Mouse (Mus musculus) E14TG2a.4 (cell line): ENCODE measurements around the gene Gm9767.

Experiments
- H3K27me3 ChIP-seq: 2 replicates; pipeline ENCODE4 v1.6.1; 2014; ENCODE audit warnings: low read length, control low read depth; ENCODE audit not compliant: insufficient read depth
- H3K36me3 ChIP-seq: 2 replicates; pipeline ENCODE4 v1.6.1; 2014; ENCODE audit warnings: low read length, control low read depth; ENCODE audit not compliant: insufficient read depth
- H3K4me1 ChIP-seq: replicated peaks from 2 replicates; pipeline ENCODE4 v1.6.1; 2014; ENCODE audit warnings: low read depth, low read length, control low read depth
- H3K4me3 ChIP-seq: replicated peaks from 2 replicates; pipeline ENCODE4 v1.5.1; 2014; ENCODE audit warnings: mild to moderate bottlenecking, low read length
- H3K9me3 ChIP-seq: 2 replicates; pipeline ENCODE4 v1.6.1; 2014; ENCODE audit warnings: low read length, control low read depth
- CTCF ChIP-seq: conservative IDR thresholded peaks from 2 replicates; pipeline ENCODE4 v1.5.1; 2014; ENCODE audit warnings: low read length
- NANOG ChIP-seq: IDR thresholded peaks from 2 replicates; pipeline ENCODE4 v1.6.1; 2014; ENCODE audit warnings: borderline replicate concordance, low read length, mixed read lengths
- POU5F1 ChIP-seq: IDR thresholded peaks from 2 replicates; pipeline ENCODE4 v1.6.1; 2014; ENCODE audit warnings: low read length, borderline replicate concordance

Gene Gm9767

GRCm38 (mm10) chr10:26079678-26080077 lies 1.6 kb downstream of the Gm9767 start:
- peaks cover 6% of the 10 kb centered on the region; the same call in 1 of the 2 replicates for H3K4me1 ChIP-seq

GRCm38 (mm10) chr10:26082081-26082480 lies 4.0 kb downstream of the Gm9767 start:
- no peak for TF ChIP-seq POU5F1
- TF ChIP-seq NANOG = no peak
- TF ChIP-seq CTCF = no peak
- no peaks in the 10 kb centered on the region for H3K36me3 ChIP-seq
- no peaks in the 10 kb centered on the region for H3K9me3 ChIP-seq
- H3K27me3 ChIP-seq = peaks cover 27% of the 10 kb centered on the region
- no peak overlapping the region for H3K4me3 ChIP-seq
- peaks cover 6% of the 10 kb centered on the region; the same call in 1 of the 2 replicates for H3K4me1 ChIP-seq

More at GRCm38 (mm10) chr10:26079678-26080077, 1.6 kb downstream of the Gm9767 start:
- Histone ChIP-seq H3K4me3 (no peak overlapping the region), H3K36me3 (no peaks in the 10 kb centered on the region), H3K27me3 (peaks cover 41% of the 10 kb centered on the region), H3K9me3 (no peaks in the 10 kb centered on the region)
- TF ChIP-seq NANOG = no peak
- no peak for TF ChIP-seq CTCF
- no peak for TF ChIP-seq POU5F1

GRCm38 (mm10) chr10:26103330-26103982 lies 25.4 kb downstream of the Gm9767 start:
- no peak for TF ChIP-seq NANOG
- no peak for TF ChIP-seq POU5F1
- no peak for TF ChIP-seq CTCF
- H3K36me3 ChIP-seq = no peaks in the 10 kb centered on the region
- no peaks in the 10 kb centered on the region for H3K27me3 ChIP-seq
- H3K4me3 ChIP-seq = no peak overlapping the region
- no peaks in the 10 kb centered on the region for H3K4me1 ChIP-seq
- H3K9me3 ChIP-seq = no peaks in the 10 kb centered on the region

- TF ChIP-seq CTCF (no peak), POU5F1 (no peak), NANOG (no peak)
- H3K9me3 ChIP-seq = no peaks in the 10 kb centered on the region
- H3K4me1 ChIP-seq = no peaks in the 10 kb centered on the region
Measured at GRCm38 (mm10) chr10:26114409-26114808, 36.4 kb downstream of the Gm9767 start.

GRCm38 (mm10) chr10:26119067-26119821 lies 41.2 kb downstream of the Gm9767 start:
- Histone ChIP-seq H3K27me3 (no peaks in the 10 kb centered on the region), H3K4me3 (no peak overlapping the region), H3K36me3 (no peaks in the 10 kb centered on the region), H3K4me1 (no peaks in the 10 kb centered on the region), H3K9me3 (no peaks in the 10 kb centered on the region)
- TF ChIP-seq POU5F1 (no peak), NANOG (no peak), CTCF (no peak)

More at GRCm38 (mm10) chr10:26114409-26114808, 36.4 kb downstream of the Gm9767 start:
- Histone ChIP-seq H3K36me3 (no peaks in the 10 kb centered on the region), H3K27me3 (no peaks in the 10 kb centered on the region), H3K4me3 (no peak overlapping the region)

- H3K9me3 ChIP-seq = no peaks in the 10 kb centered on the region
- H3K4me3 ChIP-seq = no peak overlapping the region
- H3K27me3 ChIP-seq = no peaks in the 10 kb centered on the region
- no peaks in the 10 kb centered on the region for H3K4me1 ChIP-seq
- no peaks in the 10 kb centered on the region for H3K36me3 ChIP-seq
- TF ChIP-seq POU5F1 (no peak), NANOG (no peak), CTCF (no peak)
Measured at GRCm38 (mm10) chr10:26119822-26120183, 41.7 kb downstream of the Gm9767 start.
